ENCODE assay signal across 20 mouse cellular contexts in genomic region chr2:117742413-117742812, GRCm38 (mm10).
DNase-seq lines count a peak whose midpoint lies in the region; ATAC-seq and TF ChIP-seq lines count a peak whose summit lies in the region.
"Had no signal": no experiment of that assay in that cellular context is flagged by ENCODE, and none has a peak within 500 bp of the region (broad histone marks: within the 10 kb centered on the region; RNA-seq: fewer than 3 reads in every experiment).

No protein-coding gene starts in this region.

- peaks cover 5% of the 10 kb centered on the region; the same call in 1 of the 2 replicates for H3K4me1 ChIP-seq in embryonic fibroblast, embryonic 13.5 days (ENCODE audit: control insufficient read depth, insufficient read depth, low read length)

- H3K4me3 ChIP-seq in embryonic fibroblast, embryonic 13.5 days (ENCODE audit: insufficient read depth, low read length) = no peak overlapping the region
- H3K4me3 ChIP-seq in layer of hippocampus, adult 2 months = no peak overlapping the region

- peak overlapping the region; percentile 34; the same call in 1 of the 2 replicates for H3K27ac ChIP-seq in embryonic fibroblast, embryonic 13.5 days (ENCODE audit: insufficient read depth, low read length)
- H3K27ac ChIP-seq in layer of hippocampus, adult 2 months = no peak overlapping the region

- peak; percentile 89 for ATAC-seq in common myeloid progenitor, adult 5-6 weeks (replicated peaks; ENCODE audit: low read depth, poor library complexity, severe bottlenecking)
- ATAC-seq in hematopoietic stem cell, adult 5-6 weeks (replicated peaks in 1 of 2; ENCODE audit: insufficient read depth in 1 of 2, low FRiP score in 2 of 2, low TSS enrichment in 1 of 2, low read depth in 1 of 2, poor library complexity in 2 of 2, severe bottlenecking in 2 of 2) = peak; percentile 86 to 90
- ATAC-seq in megakaryocyte progenitor cell, adult 5-6 weeks (replicated peaks; ENCODE audit: poor library complexity) = peak; percentile 37; the same call in 1 of the 2 replicates
- ATAC-seq: activated CD4-positive, CD25-positive, alpha-beta regulatory T cell, adult 4 months; CD4-positive, CD25-positive, alpha-beta regulatory T cell, adult 4 months; Patski had no signal

- no peak for TF ChIP-seq CTCF in embryonic fibroblast, embryonic 13.5 days (IDR thresholded peaks at IDR 0.05; ENCODE audit: borderline replicate concordance, insufficient read depth, low read length)
- TF ChIP-seq CTCF in layer of hippocampus, adult 2 months (conservative IDR thresholded peaks at IDR 0.05) = no peak

- TF ChIP-seq POLR2A in embryonic fibroblast, embryonic 13.5 days (IDR thresholded peaks at IDR 0.05; ENCODE audit: low read depth, low read length) = no peak

- DNase-seq in layer of hippocampus, adult 2 months (ENCODE audit: low spot score in 2 of 2) = no peak
- DNase-seq in right cerebral cortex, postnatal 14 days = no peak
- DNase-seq in embryo, embryonic 9.5 days (ENCODE audit: extremely low spot score) = no peak
- no peak for DNase-seq in left cerebral cortex, adult 11 months (ENCODE audit: low spot score)
- DNase-seq: adrenal gland, adult 2 months; adrenal gland, adult 8-10 months; adrenal gland, postnatal 10 days; adrenal gland, postnatal 14 days; adrenal gland, postnatal 25 days; adrenal gland, postnatal 36 days; B cell, adult 2 months; cerebellum, adult 11 months; cerebellum, adult 11-12 months had no signal

Comparison
In these comparisons a context has a peak if more than half of its experiments do, and no peak if none do; other contexts are left out.
1. ATAC-seq: peak in every context shown above with its lines; median percentile 89 in common myeloid progenitor, adult 5-6 weeks; 88 in hematopoietic stem cell, adult 5-6 weeks; 37 in megakaryocyte progenitor cell, adult 5-6 weeks.